Mouse (Mus musculus): ENCODE data around the gene Nfia.

- no peak for TF ChIP-seq CTCF (IDR thresholded peaks at IDR 0.05; ENCODE audit: insufficient read depth, low read length)
- TF ChIP-seq POLR2A (IDR thresholded peaks at IDR 0.05; ENCODE audit: borderline replicate concordance, extremely low read depth, low read depth, low read length) = no peak
Observed at GRCm38 (mm10) chr4:98031871-98032270, 259.3 kb downstream of the Nfia start.

All from lung, adult 2 months (tissue).